Comparison of ENCODE assay signal across 7 mouse cellular contexts in genomic region chr1:69759544-69759943, GRCm38 (mm10).
DNase-seq lines count a peak whose midpoint lies in the region; ATAC-seq and TF ChIP-seq lines count a peak whose summit lies in the region.

No protein-coding gene starts in this region.

- no peaks in the 10 kb centered on the region for H3K27me3 ChIP-seq in kidney, postnatal 0 days (ENCODE audit: insufficient read depth, low read length)
- H3K27me3 ChIP-seq in neural tube, embryonic 15.5 days (replicated peaks), result no peaks in the 10 kb centered on the region
- H3K27me3 ChIP-seq in limb, embryonic 10.5 days (ENCODE audit: low read depth, poor library complexity, severe bottlenecking), result no peaks in the 10 kb centered on the region

- H3K4me2 ChIP-seq in kidney, postnatal 0 days (ENCODE audit: low read length), result no peak overlapping the region
- peak overlapping the region; percentile 28; the same call in 1 of the 2 replicates for H3K4me2 ChIP-seq in neural tube, embryonic 15.5 days

- WGBS in kidney, postnatal 0 days, result 69% methylated on average over 13 of the region's 13 CpGs
- WGBS in neural tube, embryonic 15.5 days, result 67% methylated on average over 13 of the region's 13 CpGs
- 82% methylated on average over 13 of the region's 13 CpGs for WGBS in limb, embryonic 10.5 days

- no peak for ATAC-seq in kidney, postnatal 0 days (replicated peaks; ENCODE audit: low FRiP score, low read depth)
- ATAC-seq in neural tube, embryonic 15.5 days (ENCODE audit: low FRiP score), result no peak

- H3K9me3 ChIP-seq in kidney, postnatal 0 days (replicated peaks; ENCODE audit: low read length), result no peaks in the 10 kb centered on the region
- H3K9me3 ChIP-seq in neural tube, embryonic 15.5 days (replicated peaks), result no peaks in the 10 kb centered on the region
- no peaks in the 10 kb centered on the region for H3K9me3 ChIP-seq in limb, embryonic 10.5 days (replicated peaks)

- no peaks in the 10 kb centered on the region for H3K36me3 ChIP-seq in kidney, postnatal 0 days (ENCODE audit: insufficient read depth, low read length)
- no peaks in the 10 kb centered on the region for H3K36me3 ChIP-seq in neural tube, embryonic 15.5 days
- no peaks in the 10 kb centered on the region for H3K36me3 ChIP-seq in limb, embryonic 10.5 days

- no peaks in the 10 kb centered on the region for H3K4me1 ChIP-seq in kidney, postnatal 0 days (replicated peaks; ENCODE audit: insufficient read depth, low read length)
- H3K4me1 ChIP-seq in neural tube, embryonic 15.5 days, result no peaks in the 10 kb centered on the region
- H3K4me1 ChIP-seq in limb, embryonic 10.5 days, result no peaks in the 10 kb centered on the region

- H3K9ac ChIP-seq in kidney, postnatal 0 days (ENCODE audit: low read depth, low read length), result no peak overlapping the region
- no peak overlapping the region for H3K9ac ChIP-seq in neural tube, embryonic 15.5 days (replicated peaks)

- peak; percentile 2 for DNase-seq in kidney, postnatal 0 days (ENCODE audit: low spot score)
- DNase-seq in kidney, adult 9 months, result no peak
- DNase-seq in R1 (ENCODE audit: low read depth, low spot score), result peak; percentile 7
- DNase-seq in frontal cortex, postnatal 36 days (ENCODE audit: low spot score in 2 of 2), result peak; percentile 17 to 44
- no peak for DNase-seq in limb, embryonic 10.5 days (ENCODE audit: low spot score)
- DNase-seq in ovary, adult 18-20 months (ENCODE audit: low spot score), result no peak

- no peak for TF ChIP-seq CTCF in kidney, postnatal 0 days (IDR thresholded peaks at IDR 0.05; ENCODE audit: low read depth)

- H3K27ac ChIP-seq in kidney, postnatal 0 days, result no peak overlapping the region
- H3K27ac ChIP-seq in neural tube, embryonic 15.5 days (replicated peaks), result no peak overlapping the region
- no peak overlapping the region for H3K27ac ChIP-seq in limb, embryonic 10.5 days

- no peak overlapping the region for H3K4me3 ChIP-seq in kidney, postnatal 0 days (replicated peaks; ENCODE audit: low read depth, low read length)
- no peak overlapping the region for H3K4me3 ChIP-seq in neural tube, embryonic 15.5 days (replicated peaks)
- no peak overlapping the region for H3K4me3 ChIP-seq in limb, embryonic 10.5 days

Comparison
In these comparisons a context has a peak if more than half of its experiments do, and no peak if none do; other contexts are left out.
1. DNase-seq: peak in kidney, postnatal 0 days (single experiment), R1 (single experiment) and frontal cortex, postnatal 36 days (2 of 2); none in kidney, adult 9 months (single experiment), limb, embryonic 10.5 days (single experiment) and ovary, adult 18-20 months (single experiment).